Mouse (Mus musculus) olfactory bulb, adult 2 months (tissue): Measurements from ENCODE around the gene Adamts1. TPM values are rescaled to one million over a fixed set of nuclear protein-coding genes. Genes with fewer than 3 reads are reported as not detected.

Experiments
- H3K27ac ChIP-seq: fragments of 200-500 bp; 2 replicates; pipeline ENCODE4 v1.5.1; 2012; ENCODE audit warnings: low read depth, low read length; ENCODE audit not compliant: insufficient read depth
- H3K4me1 ChIP-seq: fragments of 200-500 bp; 2 replicates; pipeline ENCODE4 v1.6.1; 2012; ENCODE audit warnings: low read length; ENCODE audit not compliant: control insufficient read depth, insufficient read depth
- H3K4me3 ChIP-seq: fragments of 200-500 bp; 2 replicates; pipeline ENCODE4 v1.5.1; 2012; ENCODE audit warnings: mild to moderate bottlenecking, low read depth, low read length, moderate library complexity; ENCODE audit not compliant: insufficient read depth
- CTCF ChIP-seq: fragments of 200-500 bp; IDR thresholded peaks from 2 replicates; pipeline ENCODE4 v1.5.1; 2012; ENCODE audit warnings: low read depth, mild to moderate bottlenecking, low read length, moderate library complexity; ENCODE audit not compliant: insufficient read depth
- POLR2A ChIP-seq: fragments of 200-500 bp; IDR thresholded peaks from 2 replicates; pipeline ENCODE4 v1.6.1; 2012; ENCODE audit warnings: mild to moderate bottlenecking, low read depth, low read length, moderate library complexity; ENCODE audit not compliant: insufficient read depth
- WGBS: fragments of 180-500 bp; shearing (Covaris S2); methylation state at CpG from one replicate; pipeline ENCODE4 v1.1.7; 2018; 5-methylcytosine and 5-hydroxymethylcytosine counted together
- polyA plus RNA-seq: library from polyadenylated mRNA; stranded (reverse); fragments of >200 nt; gene quantifications from 2 replicates; pipeline ENCODE4 v1.2.4, GENCODE M21; 2012; ENCODE audit warnings: low replicate concordance; ENCODE audit not compliant: missing spikeins, insufficient read depth, insufficient read length

Adamts1 gene
- polyA plus RNA-seq, result not detected in 2 replicates

GRCm38 (mm10) chr16:85802954-85803353 lies at the start of gene Adamts1:
Gene Adamts1, minus strand, starts transcription at chr16:85803113.
- H3K4me1 ChIP-seq, result peaks cover 35% of the 10 kb centered on the region
- WGBS, result under 1% methylated on average over 26 of the region's 26 CpGs
- TF ChIP-seq CTCF (no peak), POLR2A (no peak)
- no peak within 1 kb of the TSS for H3K27ac ChIP-seq
- H3K4me3 ChIP-seq, result peak within 1 kb of the TSS; percentile 51

- 62% methylated on average over 3 of the region's 3 CpGs for WGBS
- Histone ChIP-seq H3K27ac (no peak overlapping the region), H3K4me3 (no peak overlapping the region), H3K4me1 (no peaks in the 10 kb centered on the region)
- TF ChIP-seq POLR2A, result no peak
- TF ChIP-seq CTCF, result no peak
These were observed 24.2 kb upstream of the Adamts1 start for GRCm38 (mm10) chr16:85827066-85827465.

GRCm38 (mm10) chr16:85822330-85822916 lies 19.5 kb upstream of the Adamts1 start:
- TF ChIP-seq CTCF, result no peak
- TF ChIP-seq POLR2A, result no peak
- Histone ChIP-seq H3K4me1 (no peaks in the 10 kb centered on the region), H3K4me3 (no peak overlapping the region), H3K27ac (no peak overlapping the region)
- 88% methylated on average over 5 of the region's 5 CpGs for WGBS

- no peak for TF ChIP-seq POLR2A
- TF ChIP-seq CTCF, result no peak
- no peak overlapping the region for H3K4me3 ChIP-seq
- WGBS, result 49% methylated on average over 5 of the region's 5 CpGs
- H3K4me1 ChIP-seq, result no peaks in the 10 kb centered on the region
- H3K27ac ChIP-seq, result no peak overlapping the region
These were observed 17.0 kb upstream of the Adamts1 start for GRCm38 (mm10) chr16:85819808-85820458.

GRCm38 (mm10) chr16:85814116-85814515 lies 11.2 kb upstream of the Adamts1 start:
- Histone ChIP-seq H3K4me3 (no peak overlapping the region), H3K4me1 (no peaks in the 10 kb centered on the region), H3K27ac (no peak overlapping the region)
- WGBS, result 96% methylated on average over 2 of the region's 2 CpGs
- no peak for TF ChIP-seq POLR2A
- no peak for TF ChIP-seq CTCF

GRCm38 (mm10) chr16:85807626-85808025 lies 4.7 kb upstream of the Adamts1 start:
- H3K4me1 ChIP-seq, result peaks cover 12% of the 10 kb centered on the region
- H3K27ac ChIP-seq, result no peak overlapping the region
- no peak overlapping the region for H3K4me3 ChIP-seq
- TF ChIP-seq POLR2A (no peak), CTCF (no peak)
- 3% methylated on average over 2 of the region's 2 CpGs for WGBS

GRCm38 (mm10) chr16:85807072-85807471 lies 4.2 kb upstream of the Adamts1 start:
- no peak overlapping the region for H3K4me3 ChIP-seq
- H3K27ac ChIP-seq, result no peak overlapping the region
- TF ChIP-seq POLR2A, result no peak
- TF ChIP-seq CTCF, result no peak
- H3K4me1 ChIP-seq, result peaks cover 17% of the 10 kb centered on the region
- WGBS, result 15% methylated on average over 3 of the region's 3 CpGs

- no peak overlapping the region for H3K4me3 ChIP-seq
- WGBS, result 58% methylated on average over 2 of the region's 2 CpGs
- no peak overlapping the region for H3K27ac ChIP-seq
- H3K4me1 ChIP-seq, result peaks cover 28% of the 10 kb centered on the region
- TF ChIP-seq CTCF (no peak), POLR2A (no peak)
These were observed 2.7 kb upstream of the Adamts1 start for GRCm38 (mm10) chr16:85805581-85805980.

- 6% methylated on average over 25 of the region's 25 CpGs for WGBS
- 0 out of 2 replicates have a peak, but pooled peaks have one; percentile 21 for TF ChIP-seq POLR2A
- no peak for TF ChIP-seq CTCF
- no peak overlapping the region for H3K27ac ChIP-seq
- H3K4me3 ChIP-seq, result peak overlapping the region; percentile 51
- H3K4me1 ChIP-seq, result peaks cover 33% of the 10 kb centered on the region
These were observed 969 bp upstream of the Adamts1 start for GRCm38 (mm10) chr16:85803613-85804551.
